16 mouse cellular contexts compared by ENCODE assay signal in the genomic region with DNA sequence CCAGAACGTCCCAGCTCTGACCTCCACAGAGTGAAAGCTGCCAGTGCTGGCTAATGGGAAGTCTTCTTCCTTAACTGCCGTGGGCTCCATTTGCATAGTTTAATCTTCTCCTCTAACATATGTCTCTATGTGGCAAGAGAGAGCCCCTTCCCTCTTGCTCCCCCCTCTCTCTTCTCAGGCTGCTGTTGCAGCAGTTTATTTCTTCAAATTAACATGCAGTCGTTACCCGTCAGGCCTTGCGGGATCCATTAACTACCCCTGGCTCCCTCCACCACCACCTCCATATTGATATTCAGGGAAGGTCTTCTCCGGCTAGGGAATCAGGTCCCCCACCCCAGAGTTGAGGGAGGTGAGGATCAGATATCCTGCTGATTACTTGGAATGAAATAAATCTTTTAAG. TPM values are rescaled to one million over a fixed set of nuclear protein-coding genes. Genes with fewer than 3 reads are reported as not detected.
DNase-seq lines count a peak whose midpoint lies in the region; ATAC-seq and TF ChIP-seq lines count a peak whose summit lies in the region.
"Had no signal": no experiment of that assay in that cellular context is flagged by ENCODE, and none has a peak within 500 bp of the region (broad histone marks: within the 10 kb centered on the region; RNA-seq: fewer than 3 reads in every experiment).

No protein-coding gene starts in this region.

- peak; percentile 78 for DNase-seq in brain, embryonic 14.5 days (ENCODE audit: low read depth)
- no peak for DNase-seq in midbrain, embryonic 11.5 days (ENCODE audit: low spot score, missing footprints)
- DNase-seq in gastrocnemius, postnatal 10 days = no peak
- no peak for DNase-seq in heart, embryonic 10.5 days (ENCODE audit: low spot score)
- DNase-seq: adrenal gland, postnatal 36 days; cerebellum, adult 9-10 months; heart, adult 18-20 months; lung, postnatal 4 days; right cerebral cortex, postnatal 25 days had no signal

- H3K27me3 ChIP-seq in embryonic facial prominence, embryonic 13.5 days = no peaks in the 10 kb centered on the region
- no peaks in the 10 kb centered on the region for H3K27me3 ChIP-seq in hindbrain, embryonic 12.5 days
- H3K27me3 ChIP-seq in midbrain, embryonic 11.5 days (ENCODE audit: control insufficient read depth, insufficient read depth, low read length) = no peaks in the 10 kb centered on the region
- H3K27me3 ChIP-seq in heart, embryonic 12.5 days (replicated peaks) = no peaks in the 10 kb centered on the region
- no peaks in the 10 kb centered on the region for H3K27me3 ChIP-seq in heart, embryonic 10.5 days (ENCODE audit: insufficient read depth, poor library complexity, severe bottlenecking)
- no peaks in the 10 kb centered on the region for H3K27me3 ChIP-seq in intestine, embryonic 16.5 days (replicated peaks; ENCODE audit: control insufficient read depth, insufficient read depth, low read length)
- H3K27me3 ChIP-seq: stomach, embryonic 15.5 days had no signal

- H3K36me3 ChIP-seq in embryonic facial prominence, embryonic 13.5 days = peaks cover 53% of the 10 kb centered on the region
- peaks cover 19% of the 10 kb centered on the region for H3K36me3 ChIP-seq in hindbrain, embryonic 12.5 days
- H3K36me3 ChIP-seq in midbrain, embryonic 11.5 days (ENCODE audit: control insufficient read depth, insufficient read depth, low read length) = peaks cover 5% of the 10 kb centered on the region; the same call in 1 of the 2 replicates
- H3K36me3 ChIP-seq in heart, embryonic 12.5 days = peaks cover 56% of the 10 kb centered on the region
- H3K36me3 ChIP-seq in heart, embryonic 10.5 days = peaks cover 55% of the 10 kb centered on the region
- H3K36me3 ChIP-seq in intestine, embryonic 16.5 days (ENCODE audit: control insufficient read depth, insufficient read depth, low read length) = peaks cover 13% of the 10 kb centered on the region

- peaks cover 72% of the 10 kb centered on the region for H3K4me1 ChIP-seq in embryonic facial prominence, embryonic 13.5 days
- H3K4me1 ChIP-seq in hindbrain, embryonic 12.5 days = peaks cover 72% of the 10 kb centered on the region
- peaks cover 61% of the 10 kb centered on the region for H3K4me1 ChIP-seq in midbrain, embryonic 11.5 days (ENCODE audit: control insufficient read depth, insufficient read depth, low read length)
- H3K4me1 ChIP-seq in heart, embryonic 12.5 days (replicated peaks) = peaks cover 39% of the 10 kb centered on the region
- peaks cover 45% of the 10 kb centered on the region for H3K4me1 ChIP-seq in heart, embryonic 10.5 days
- H3K4me1 ChIP-seq in intestine, embryonic 16.5 days (ENCODE audit: control insufficient read depth, insufficient read depth, low read length) = peaks cover 29% of the 10 kb centered on the region

- TF ChIP-seq POLR2A in brain, embryonic 14.5 days (IDR thresholded peaks at IDR 0.05; ENCODE audit: borderline replicate concordance, extremely low read depth, insufficient read depth, insufficient read length, poor library complexity, severe bottlenecking) = no peak

- WGBS in embryonic facial prominence, embryonic 13.5 days = 52% methylated on average over 6 of the region's 6 CpGs
- 47% methylated on average over 6 of the region's 6 CpGs for WGBS in hindbrain, embryonic 12.5 days
- WGBS in midbrain, embryonic 11.5 days = 73% methylated on average over 6 of the region's 6 CpGs
- 83% methylated on average over 6 of the region's 6 CpGs for WGBS in heart, embryonic 12.5 days
- 80% methylated on average over 6 of the region's 6 CpGs for WGBS in heart, embryonic 10.5 days
- WGBS in intestine, embryonic 16.5 days = 65% methylated on average over 6 of the region's 6 CpGs

- no peak overlapping the region for H3K4me2 ChIP-seq in embryonic facial prominence, embryonic 13.5 days
- no peak overlapping the region for H3K4me2 ChIP-seq in hindbrain, embryonic 12.5 days (replicated peaks)
- H3K4me2 ChIP-seq in midbrain, embryonic 11.5 days = no peak overlapping the region
- H3K4me2 ChIP-seq in heart, embryonic 12.5 days = no peak overlapping the region
- H3K4me2 ChIP-seq in intestine, embryonic 16.5 days (ENCODE audit: low read depth, low read length) = no peak overlapping the region
- H3K4me2 ChIP-seq: stomach, embryonic 15.5 days had no signal

- H3K4me3 ChIP-seq in embryonic facial prominence, embryonic 13.5 days = no peak overlapping the region
- H3K4me3 ChIP-seq in hindbrain, embryonic 12.5 days = no peak overlapping the region
- H3K4me3 ChIP-seq in midbrain, embryonic 11.5 days (ENCODE audit: low read depth, low read length) = no peak overlapping the region
- H3K4me3 ChIP-seq in heart, embryonic 12.5 days = no peak overlapping the region
- no peak overlapping the region for H3K4me3 ChIP-seq in heart, embryonic 10.5 days
- H3K4me3 ChIP-seq in intestine, embryonic 16.5 days (ENCODE audit: low read length) = no peak overlapping the region
- H3K4me3 ChIP-seq: stomach, embryonic 15.5 days had no signal

- H3K9me3 ChIP-seq in embryonic facial prominence, embryonic 13.5 days = no peaks in the 10 kb centered on the region
- no peaks in the 10 kb centered on the region for H3K9me3 ChIP-seq in hindbrain, embryonic 12.5 days (replicated peaks)
- H3K9me3 ChIP-seq in midbrain, embryonic 11.5 days (ENCODE audit: control insufficient read depth, low read length) = no peaks in the 10 kb centered on the region
- 0 out of 2 replicates have a peak, but pooled peaks cover under 1% of the 10 kb centered on the region for H3K9me3 ChIP-seq in heart, embryonic 12.5 days (replicated peaks)
- no peaks in the 10 kb centered on the region for H3K9me3 ChIP-seq in heart, embryonic 10.5 days
- no peaks in the 10 kb centered on the region for H3K9me3 ChIP-seq in intestine, embryonic 16.5 days (ENCODE audit: control insufficient read depth, low read length)
- H3K9me3 ChIP-seq: stomach, embryonic 15.5 days had no signal

- no peak for ATAC-seq in embryonic facial prominence, embryonic 13.5 days (ENCODE audit: insufficient number of reproducible peaks, insufficient read depth, low FRiP score, low TSS enrichment, low read depth)
- no peak for ATAC-seq in hindbrain, embryonic 12.5 days (ENCODE audit: low FRiP score)
- no peak for ATAC-seq in midbrain, embryonic 11.5 days (ENCODE audit: low FRiP score)
- ATAC-seq in heart, embryonic 12.5 days (ENCODE audit: insufficient number of reproducible peaks, low FRiP score) = no peak
- no peak for ATAC-seq in intestine, embryonic 16.5 days

- 0 out of 2 replicates have a peak overlapping the region, but pooled peaks have one; percentile 87 for H3K27ac ChIP-seq in embryonic facial prominence, embryonic 13.5 days
- peak overlapping the region; percentile 98 for H3K27ac ChIP-seq in hindbrain, embryonic 12.5 days
- H3K27ac ChIP-seq in midbrain, embryonic 11.5 days (ENCODE audit: low read depth, low read length) = peak overlapping the region; percentile 5; the same call in 1 of the 2 replicates
- no peak overlapping the region for H3K27ac ChIP-seq in heart, embryonic 12.5 days (ENCODE audit: poor library complexity, severe bottlenecking)
- no peak overlapping the region for H3K27ac ChIP-seq in heart, embryonic 10.5 days
- H3K27ac ChIP-seq in intestine, embryonic 16.5 days (ENCODE audit: low read length) = no peak overlapping the region
- H3K27ac ChIP-seq: stomach, embryonic 15.5 days had no signal

- 0 out of 2 replicates have a peak overlapping the region, but pooled peaks have one; percentile 37 for H3K9ac ChIP-seq in embryonic facial prominence, embryonic 13.5 days
- no peak overlapping the region for H3K9ac ChIP-seq in hindbrain, embryonic 12.5 days
- 0 out of 2 replicates have a peak overlapping the region, but pooled peaks have one; percentile 24 for H3K9ac ChIP-seq in midbrain, embryonic 11.5 days (ENCODE audit: low read length)
- no peak overlapping the region for H3K9ac ChIP-seq in heart, embryonic 12.5 days
- no peak overlapping the region for H3K9ac ChIP-seq in intestine, embryonic 16.5 days (ENCODE audit: low read depth, low read length)
- H3K9ac ChIP-seq: stomach, embryonic 15.5 days had no signal

- no peak for TF ChIP-seq CTCF in brain, embryonic 14.5 days (IDR thresholded peaks at IDR 0.05; ENCODE audit: borderline replicate concordance, extremely low read depth, insufficient read depth, insufficient read length)

RNA-seq across cellular contexts. Expression of a gene that starts 13.1 kb away (rescaled TPM):
- 0.30 and 0.33 TPM in 2 replicates for polyA plus RNA-seq in brain, embryonic 14.5 days (2012; rRNA removed)
- polyA plus RNA-seq in embryonic facial prominence, embryonic 13.5 days (2015; fragmentation: Nextera tagmentation; extraction: Ambion mirVana) = 0.54 and 0.62 TPM in 2 replicates
- polyA plus RNA-seq in hindbrain, embryonic 12.5 days (2016; fragmentation: Nextera tagmentation; extraction: Ambion mirVana) = 0.36 and 0.51 TPM in 2 replicates
- 0.12 and 0.23 TPM in 2 replicates for polyA plus RNA-seq in midbrain, embryonic 11.5 days (2014; fragmentation: Nextera tagmentation; extraction: Ambion mirVana)
- total RNA-seq in gastrocnemius, postnatal 10 days (2021) = under 1 TPM in 1 of 2 experiments, not detected in 1; 0.14 TPM
- polyA plus RNA-seq in heart, embryonic 12.5 days (2016; fragmentation: Nextera tagmentation; extraction: Ambion mirVana) = 0.17 and 0.29 TPM in 2 replicates
- polyA plus RNA-seq in heart, embryonic 10.5 days (2016; fragmentation: Nextera tagmentation; extraction: Ambion mirVana) = 0.35 TPM in 1 of 2 replicates, not detected in the other
- polyA plus RNA-seq in intestine, embryonic 16.5 days (2015; fragmentation: Nextera tagmentation; extraction: Ambion mirVana) = 0.09 and 0.20 TPM in 2 replicates
- total RNA-seq: adrenal gland, postnatal 36 days; heart, adult 18-20 months; neutrophil, adult 5-6 weeks had no signal

RNA-seq across cellular contexts. Expression of a gene that starts 24.8 kb away (rescaled TPM):
- 165 and 192 TPM in 2 replicates for polyA plus RNA-seq in brain, embryonic 14.5 days (2012; rRNA removed)
- polyA plus RNA-seq in embryonic facial prominence, embryonic 13.5 days (2015; fragmentation: Nextera tagmentation; extraction: Ambion mirVana) = 254 and 287 TPM in 2 replicates
- 235 and 247 TPM in 2 replicates for polyA plus RNA-seq in hindbrain, embryonic 12.5 days (2016; fragmentation: Nextera tagmentation; extraction: Ambion mirVana)
- polyA plus RNA-seq in midbrain, embryonic 11.5 days (2014; fragmentation: Nextera tagmentation; extraction: Ambion mirVana) = 286 and 307 TPM in 2 replicates
- 10 to 100 TPM; 45.3 to 51.4 TPM for total RNA-seq in gastrocnemius, postnatal 10 days (2021)
- 166 TPM in 2 replicates for polyA plus RNA-seq in heart, embryonic 12.5 days (2016; fragmentation: Nextera tagmentation; extraction: Ambion mirVana)
- 220 and 264 TPM in 2 replicates for polyA plus RNA-seq in heart, embryonic 10.5 days (2016; fragmentation: Nextera tagmentation; extraction: Ambion mirVana)
- 297 and 298 TPM in 2 replicates for polyA plus RNA-seq in intestine, embryonic 16.5 days (2015; fragmentation: Nextera tagmentation; extraction: Ambion mirVana)

RNA-seq across cellular contexts. Expression of a gene that starts 39.1 kb away (rescaled TPM):
- 0.53 and 1.2 TPM in 2 replicates for polyA plus RNA-seq in brain, embryonic 14.5 days (2012; rRNA removed)
- polyA plus RNA-seq in embryonic facial prominence, embryonic 13.5 days (2015; fragmentation: Nextera tagmentation; extraction: Ambion mirVana) = 2.4 and 2.9 TPM in 2 replicates
- polyA plus RNA-seq in hindbrain, embryonic 12.5 days (2016; fragmentation: Nextera tagmentation; extraction: Ambion mirVana) = 5.1 and 5.4 TPM in 2 replicates
- 6.8 and 6.9 TPM in 2 replicates for polyA plus RNA-seq in midbrain, embryonic 11.5 days (2014; fragmentation: Nextera tagmentation; extraction: Ambion mirVana)
- 1 to 10 TPM in 1 of 2 experiments, not detected in 1; 1.2 TPM for total RNA-seq in gastrocnemius, postnatal 10 days (2021)
- 12.1 and 12.4 TPM in 2 replicates for polyA plus RNA-seq in heart, embryonic 12.5 days (2016; fragmentation: Nextera tagmentation; extraction: Ambion mirVana)
- 15.2 and 19.4 TPM in 2 replicates for polyA plus RNA-seq in heart, embryonic 10.5 days (2016; fragmentation: Nextera tagmentation; extraction: Ambion mirVana)
- polyA plus RNA-seq in intestine, embryonic 16.5 days (2015; fragmentation: Nextera tagmentation; extraction: Ambion mirVana) = 3.4 and 5.2 TPM in 2 replicates
- total RNA-seq: left cerebral cortex, postnatal 36 days had no signal

RNA-seq across cellular contexts. Expression of a gene that starts 42.6 kb away (rescaled TPM):
- 20.3 and 37.5 TPM in 2 replicates for polyA plus RNA-seq in brain, embryonic 14.5 days (2012; rRNA removed)
- 10.9 and 12.2 TPM in 2 replicates for polyA plus RNA-seq in embryonic facial prominence, embryonic 13.5 days (2015; fragmentation: Nextera tagmentation; extraction: Ambion mirVana)
- polyA plus RNA-seq in hindbrain, embryonic 12.5 days (2016; fragmentation: Nextera tagmentation; extraction: Ambion mirVana) = 20.5 and 23.8 TPM in 2 replicates
- polyA plus RNA-seq in midbrain, embryonic 11.5 days (2014; fragmentation: Nextera tagmentation; extraction: Ambion mirVana) = 19.4 and 24.3 TPM in 2 replicates
- 10 to 100 TPM; 39.3 to 45.7 TPM for total RNA-seq in gastrocnemius, postnatal 10 days (2021)
- polyA plus RNA-seq in heart, embryonic 12.5 days (2016; fragmentation: Nextera tagmentation; extraction: Ambion mirVana) = 9.2 and 10.3 TPM in 2 replicates
- polyA plus RNA-seq in heart, embryonic 10.5 days (2016; fragmentation: Nextera tagmentation; extraction: Ambion mirVana) = 8.9 and 15.8 TPM in 2 replicates
- polyA plus RNA-seq in intestine, embryonic 16.5 days (2015; fragmentation: Nextera tagmentation; extraction: Ambion mirVana) = 3.6 and 4.1 TPM in 2 replicates

RNA-seq across cellular contexts. Expression of a gene that starts 57.1 kb away (rescaled TPM):
- 976 and 1,085 TPM in 2 replicates for polyA plus RNA-seq in brain, embryonic 14.5 days (2012; rRNA removed)
- 1,090 and 1,133 TPM in 2 replicates for polyA plus RNA-seq in embryonic facial prominence, embryonic 13.5 days (2015; fragmentation: Nextera tagmentation; extraction: Ambion mirVana)
- polyA plus RNA-seq in hindbrain, embryonic 12.5 days (2016; fragmentation: Nextera tagmentation; extraction: Ambion mirVana) = 1,137 and 1,149 TPM in 2 replicates
- polyA plus RNA-seq in midbrain, embryonic 11.5 days (2014; fragmentation: Nextera tagmentation; extraction: Ambion mirVana) = 1,348 and 1,391 TPM in 2 replicates
- 100 to 1,000 TPM; 177 to 187 TPM for total RNA-seq in gastrocnemius, postnatal 10 days (2021)
- polyA plus RNA-seq in heart, embryonic 12.5 days (2016; fragmentation: Nextera tagmentation; extraction: Ambion mirVana) = 554 and 557 TPM in 2 replicates
- 682 and 901 TPM in 2 replicates for polyA plus RNA-seq in heart, embryonic 10.5 days (2016; fragmentation: Nextera tagmentation; extraction: Ambion mirVana)
- polyA plus RNA-seq in intestine, embryonic 16.5 days (2015; fragmentation: Nextera tagmentation; extraction: Ambion mirVana) = 472 and 503 TPM in 2 replicates

Comparison
In these comparisons a context has a peak if more than half of its experiments do, and no peak if none do; other contexts are left out.
1. H3K27ac ChIP-seq: peak in embryonic facial prominence, embryonic 13.5 days (single experiment), hindbrain, embryonic 12.5 days (single experiment) and midbrain, embryonic 11.5 days (single experiment); none in heart, embryonic 12.5 days (single experiment), heart, embryonic 10.5 days (single experiment) and intestine, embryonic 16.5 days (single experiment).
2. H3K9ac ChIP-seq: peak in embryonic facial prominence, embryonic 13.5 days (single experiment) and midbrain, embryonic 11.5 days (single experiment); none in hindbrain, embryonic 12.5 days (single experiment), heart, embryonic 12.5 days (single experiment) and intestine, embryonic 16.5 days (single experiment).